Mouse (Mus musculus): ENCODE measurements at regions not wholly inside any gene's neighbourhood (a gene's known extent, or its start where the extent isn't known, plus 50 kb on each side); places are given as distances from the start of the nearest gene placed in this dataset.
A peak's percentile ranks its signal among the peaks of the same experiment; 100 is the strongest.
"Not testable (repeated sequence)": the region's sequence is repeated elsewhere in the genome, so short reads cannot be mapped to it uniquely, and the experiment has no call there.

GRCm38 (mm10) chr4:10670846-10671428, 203.4 kb upstream of the 2610301B20Rik start:
- Histone ChIP-seq H3K36me3 (ENCODE audit: control insufficient read depth, insufficient read depth) (no peaks in the 10 kb centered on the region), H3K9me3 (replicated peaks; ENCODE audit: control insufficient read depth, low read length) (no peaks in the 10 kb centered on the region), H3K27me3 (ENCODE audit: control insufficient read depth, insufficient read depth, low read depth, low read length) (no peaks in the 10 kb centered on the region), H3K9ac (ENCODE audit: low read depth, low read length) (no peak overlapping the region), H3K27ac (ENCODE audit: low read length) (no peak overlapping the region), H3K4me1 (ENCODE audit: control insufficient read depth, low read depth, low read length) (no peaks in the 10 kb centered on the region), H3K4me2 (ENCODE audit: low read depth, low read length) (no peak overlapping the region), H3K4me3 (ENCODE audit: low read depth, low read length) (no peak overlapping the region)
- 61% methylated on average over 6 of the region's 6 CpGs for WGBS (ENCODE audit: insufficient replicate concordance)
- no peak for ATAC-seq (ENCODE audit: low read depth)

DNA sequence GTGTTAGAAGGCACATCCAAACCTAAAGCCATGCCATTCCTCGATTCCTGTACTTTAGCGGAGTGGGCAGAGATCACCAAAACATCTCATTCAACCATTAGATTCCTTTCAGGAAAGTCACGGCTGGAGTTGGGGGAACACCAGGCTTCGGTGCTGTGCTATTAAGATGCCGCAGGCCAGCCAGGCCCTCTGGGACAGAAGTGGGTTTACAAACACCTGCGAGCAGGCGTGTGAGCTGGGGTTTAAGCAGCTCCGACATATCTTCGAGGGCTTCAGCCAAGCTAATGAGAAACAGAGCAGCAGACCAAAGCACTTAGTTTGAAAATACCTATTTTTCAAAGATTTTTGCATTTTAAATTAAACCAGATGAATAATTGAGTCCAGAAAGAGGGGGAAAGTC, 183.2 kb upstream of the 2610301B20Rik start:
- H3K27ac ChIP-seq (ENCODE audit: low read length): no peak overlapping the region
- H3K4me3 ChIP-seq (ENCODE audit: low read depth, low read length): no peak overlapping the region
- 73% methylated on average over 9 of the region's 9 CpGs for WGBS (ENCODE audit: insufficient replicate concordance)
- no peaks in the 10 kb centered on the region for H3K4me1 ChIP-seq (ENCODE audit: control insufficient read depth, low read depth, low read length)
- no peak for ATAC-seq (ENCODE audit: low read depth)
- H3K4me2 ChIP-seq (ENCODE audit: low read depth, low read length): no peak overlapping the region
- H3K36me3 ChIP-seq (ENCODE audit: control insufficient read depth, insufficient read depth): no peaks in the 10 kb centered on the region
- no peaks in the 10 kb centered on the region for H3K9me3 ChIP-seq (replicated peaks; ENCODE audit: control insufficient read depth, low read length)
- H3K27me3 ChIP-seq (ENCODE audit: control insufficient read depth, insufficient read depth, low read depth, low read length): no peaks in the 10 kb centered on the region
- no peak overlapping the region for H3K9ac ChIP-seq (ENCODE audit: low read depth, low read length)

- peak; percentile 79 for ATAC-seq (ENCODE audit: low read depth)
- Histone ChIP-seq H3K36me3 (ENCODE audit: control insufficient read depth, insufficient read depth) (no peaks in the 10 kb centered on the region), H3K4me2 (ENCODE audit: low read depth, low read length) (no peak overlapping the region), H3K27ac (ENCODE audit: low read length) (no peak overlapping the region), H3K9ac (ENCODE audit: low read depth, low read length) (no peak overlapping the region), H3K27me3 (ENCODE audit: control insufficient read depth, insufficient read depth, low read depth, low read length) (no peaks in the 10 kb centered on the region), H3K9me3 (replicated peaks; ENCODE audit: control insufficient read depth, low read length) (no peaks in the 10 kb centered on the region), H3K4me3 (ENCODE audit: low read depth, low read length) (no peak overlapping the region), H3K4me1 (ENCODE audit: control insufficient read depth, low read depth, low read length) (no peaks in the 10 kb centered on the region)
- 57% methylated on average over 2 of the region's 2 CpGs for WGBS (ENCODE audit: insufficient replicate concordance)
Measured at GRCm38 (mm10) chr4:10692860-10693259, 181.4 kb upstream of the 2610301B20Rik start.

DNA sequence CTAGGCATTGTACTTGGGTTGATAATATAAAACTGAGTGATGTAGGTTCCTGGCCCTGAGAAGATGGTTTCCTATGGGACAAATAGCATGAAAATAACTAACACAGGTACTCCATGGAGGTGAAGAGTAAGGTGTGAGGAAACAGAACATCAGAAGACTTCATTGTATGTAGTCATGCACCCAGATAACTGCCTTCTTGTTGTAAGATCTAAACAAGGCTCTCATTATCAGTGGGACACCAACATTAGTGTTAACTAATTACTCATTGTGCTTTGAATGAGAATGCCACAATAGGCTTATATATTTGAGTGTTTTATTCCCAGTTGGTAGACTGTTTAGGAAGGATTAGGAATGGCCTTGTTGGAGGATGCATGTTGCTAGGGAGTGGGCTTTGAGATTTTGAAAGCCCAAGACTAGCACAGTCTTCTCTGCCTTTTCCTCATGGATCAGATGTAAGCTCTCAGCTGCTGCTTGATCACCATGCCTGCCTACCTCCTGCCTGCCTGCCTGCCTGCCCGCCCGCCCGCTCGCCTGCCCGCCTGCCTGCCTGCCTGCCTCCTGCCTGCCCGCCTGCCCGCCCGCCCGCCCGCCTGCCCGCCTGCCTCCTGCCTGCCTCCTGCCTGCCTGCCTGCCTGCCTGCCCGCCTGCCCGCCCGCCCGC, 180.7 kb upstream of the 2610301B20Rik start:
- Histone ChIP-seq H3K36me3 (ENCODE audit: control insufficient read depth, insufficient read depth) (no peaks in the 10 kb centered on the region), H3K4me2 (ENCODE audit: low read depth, low read length) (0 out of 2 replicates have a peak overlapping the region, but pooled peaks have one; percentile 3), H3K4me3 (ENCODE audit: low read depth, low read length) (no peak overlapping the region), H3K27me3 (ENCODE audit: control insufficient read depth, insufficient read depth, low read depth, low read length) (no peaks in the 10 kb centered on the region), H3K4me1 (ENCODE audit: control insufficient read depth, low read depth, low read length) (no peaks in the 10 kb centered on the region), H3K9ac (ENCODE audit: low read depth, low read length) (no peak overlapping the region), H3K9me3 (replicated peaks; ENCODE audit: control insufficient read depth, low read length) (no peaks in the 10 kb centered on the region), H3K27ac (ENCODE audit: low read length) (no peak overlapping the region)
- no peak for ATAC-seq (ENCODE audit: low read depth)
- WGBS (ENCODE audit: insufficient replicate concordance): 42% methylated on average over 6 of the region's 15 CpGs

GRCm38 (mm10) chr4:10694106-10694748, 180.1 kb upstream of the 2610301B20Rik start:
- not testable (repeated sequence) for H3K9ac ChIP-seq (ENCODE audit: low read depth, low read length); H3K27ac ChIP-seq (ENCODE audit: low read length); ATAC-seq (ENCODE audit: low read depth); H3K9me3 ChIP-seq (replicated peaks; ENCODE audit: control insufficient read depth, low read length); H3K36me3 ChIP-seq (ENCODE audit: control insufficient read depth, insufficient read depth); H3K4me3 ChIP-seq (ENCODE audit: low read depth, low read length); H3K27me3 ChIP-seq (ENCODE audit: control insufficient read depth, insufficient read depth, low read depth, low read length); H3K4me1 ChIP-seq (ENCODE audit: control insufficient read depth, low read depth, low read length); H3K4me2 ChIP-seq (ENCODE audit: low read depth, low read length)
- WGBS (ENCODE audit: insufficient replicate concordance): 9% methylated on average over 4 of the region's 21 CpGs

DNA sequence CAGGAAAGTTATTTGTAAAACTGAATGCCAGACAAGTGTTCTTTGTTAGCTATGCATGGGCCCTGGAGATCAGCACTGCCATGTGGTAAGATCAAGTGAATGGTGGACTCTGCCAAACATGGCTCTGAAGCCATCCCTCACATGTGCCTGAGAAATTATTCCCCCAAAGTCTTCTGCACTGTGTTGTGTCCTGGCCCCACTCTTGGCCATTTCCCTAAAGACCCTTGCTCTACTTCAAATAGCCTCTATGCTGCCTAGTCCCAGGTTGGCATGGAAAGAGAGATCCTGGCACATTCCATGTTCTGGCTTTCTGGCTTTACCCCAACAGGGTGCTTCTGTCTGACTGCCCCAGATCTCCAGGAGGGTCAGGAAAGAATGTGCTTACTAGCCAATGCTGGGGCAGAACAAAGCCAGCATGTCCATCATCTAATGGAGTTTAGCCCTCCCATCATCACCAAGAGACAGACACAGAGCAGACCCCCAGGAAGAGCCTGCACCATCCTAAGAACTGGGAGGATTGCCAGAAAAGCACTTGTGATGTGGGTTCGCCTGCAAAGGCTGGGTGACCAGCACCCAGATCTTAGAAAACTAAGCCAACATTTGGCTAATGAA, 177.0 kb upstream of the 2610301B20Rik start:
- Histone ChIP-seq H3K4me2 (ENCODE audit: low read depth, low read length) (no peak overlapping the region), H3K4me1 (ENCODE audit: control insufficient read depth, low read depth, low read length) (no peaks in the 10 kb centered on the region), H3K9me3 (replicated peaks; ENCODE audit: control insufficient read depth, low read length) (no peaks in the 10 kb centered on the region), H3K27me3 (ENCODE audit: control insufficient read depth, insufficient read depth, low read depth, low read length) (no peaks in the 10 kb centered on the region), H3K4me3 (ENCODE audit: low read depth, low read length) (no peak overlapping the region), H3K27ac (ENCODE audit: low read length) (no peak overlapping the region), H3K9ac (ENCODE audit: low read depth, low read length) (no peak overlapping the region), H3K36me3 (ENCODE audit: control insufficient read depth, insufficient read depth) (no peaks in the 10 kb centered on the region)
- ATAC-seq (ENCODE audit: low read depth): no peak
- WGBS (ENCODE audit: insufficient replicate concordance): 50% methylated on average over 1 of the region's 1 CpGs

DNA sequence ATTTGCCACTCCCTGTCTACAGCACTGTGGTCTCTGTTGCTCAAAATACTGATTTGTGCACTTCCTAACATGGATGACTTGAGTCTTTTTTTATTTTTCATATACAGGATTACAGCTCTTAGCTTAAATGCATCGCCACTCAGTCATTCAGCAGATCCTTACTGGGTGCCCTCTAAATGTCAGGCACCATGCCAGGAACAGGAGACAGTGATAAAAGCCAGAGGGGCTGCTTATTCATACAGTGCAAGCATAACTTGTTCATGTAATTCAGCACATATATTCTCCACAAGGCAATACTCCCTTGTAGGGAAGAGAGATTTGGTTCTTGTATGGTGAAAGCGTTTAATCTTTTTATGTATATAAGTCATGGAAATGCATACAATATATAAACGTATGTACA, 175.7 kb upstream of the 2610301B20Rik start:
- no peak for ATAC-seq (ENCODE audit: low read depth)
- Histone ChIP-seq H3K27ac (ENCODE audit: low read length) (no peak overlapping the region), H3K4me3 (ENCODE audit: low read depth, low read length) (no peak overlapping the region), H3K36me3 (ENCODE audit: control insufficient read depth, insufficient read depth) (no peaks in the 10 kb centered on the region), H3K9ac (ENCODE audit: low read depth, low read length) (no peak overlapping the region), H3K27me3 (ENCODE audit: control insufficient read depth, insufficient read depth, low read depth, low read length) (no peaks in the 10 kb centered on the region), H3K4me2 (ENCODE audit: low read depth, low read length) (no peak overlapping the region), H3K9me3 (replicated peaks; ENCODE audit: control insufficient read depth, low read length) (no peaks in the 10 kb centered on the region), H3K4me1 (ENCODE audit: control insufficient read depth, low read depth, low read length) (no peaks in the 10 kb centered on the region)
- WGBS (ENCODE audit: insufficient replicate concordance): 62% methylated on average over 3 of the region's 3 CpGs

DNA sequence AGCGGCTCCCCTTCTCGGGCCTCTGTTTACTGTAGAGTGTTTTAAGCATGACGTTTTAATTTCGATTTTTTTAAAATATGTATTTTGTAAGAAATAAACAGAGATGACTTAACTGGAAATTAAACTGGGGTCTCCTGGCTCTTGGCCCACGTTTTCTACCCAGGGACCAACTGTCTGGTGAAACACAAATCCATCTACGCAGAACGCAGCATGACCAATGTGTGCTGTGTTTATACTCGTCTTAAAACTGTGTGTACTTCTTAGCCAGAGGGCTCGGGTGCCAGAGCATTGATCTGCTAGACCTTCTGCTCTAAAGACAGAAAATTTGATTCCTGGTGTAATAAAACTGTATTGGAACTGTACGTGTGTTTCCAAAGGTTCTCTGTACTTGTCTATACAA, 172.8 kb upstream of the 2610301B20Rik start:
- H3K9me3 ChIP-seq (replicated peaks; ENCODE audit: control insufficient read depth, low read length): no peaks in the 10 kb centered on the region
- no peaks in the 10 kb centered on the region for H3K36me3 ChIP-seq (ENCODE audit: control insufficient read depth, insufficient read depth)
- no peaks in the 10 kb centered on the region for H3K4me1 ChIP-seq (ENCODE audit: control insufficient read depth, low read depth, low read length)
- ATAC-seq (ENCODE audit: low read depth): no peak
- H3K9ac ChIP-seq (ENCODE audit: low read depth, low read length): no peak overlapping the region
- no peak overlapping the region for H3K27ac ChIP-seq (ENCODE audit: low read length)
- no peaks in the 10 kb centered on the region for H3K27me3 ChIP-seq (ENCODE audit: control insufficient read depth, insufficient read depth, low read depth, low read length)
- no peak overlapping the region for H3K4me2 ChIP-seq (ENCODE audit: low read depth, low read length)
- H3K4me3 ChIP-seq (ENCODE audit: low read depth, low read length): no peak overlapping the region
- 70% methylated on average over 10 of the region's 10 CpGs for WGBS (ENCODE audit: insufficient replicate concordance)

GRCm38 (mm10) chr4:10703212-10703611, 171.1 kb upstream of the 2610301B20Rik start:
- no peak overlapping the region for H3K27ac ChIP-seq (ENCODE audit: low read length)
- no peak overlapping the region for H3K4me2 ChIP-seq (ENCODE audit: low read depth, low read length)
- 24% methylated on average over 2 of the region's 2 CpGs for WGBS (ENCODE audit: insufficient replicate concordance)
- no peak overlapping the region for H3K9ac ChIP-seq (ENCODE audit: low read depth, low read length)
- no peak overlapping the region for H3K4me3 ChIP-seq (ENCODE audit: low read depth, low read length)
- H3K27me3 ChIP-seq (ENCODE audit: control insufficient read depth, insufficient read depth, low read depth, low read length): no peaks in the 10 kb centered on the region
- no peaks in the 10 kb centered on the region for H3K36me3 ChIP-seq (ENCODE audit: control insufficient read depth, insufficient read depth)
- H3K9me3 ChIP-seq (replicated peaks; ENCODE audit: control insufficient read depth, low read length): no peaks in the 10 kb centered on the region
- no peak for ATAC-seq (ENCODE audit: low read depth)
- no peaks in the 10 kb centered on the region for H3K4me1 ChIP-seq (ENCODE audit: control insufficient read depth, low read depth, low read length)
